Mouse (Mus musculus) heart, embryonic 16.5 days (tissue): Measurements from ENCODE around the gene Cby3. TPM values are rescaled to one million over a fixed set of nuclear protein-coding genes. Genes with fewer than 3 reads are reported as not detected.
"Not testable (repeated sequence)": the region's sequence is repeated elsewhere in the genome, so short reads cannot be mapped to it uniquely, and the experiment has no call there.

Experiments
- ATAC-seq: fragments of 200-750 bp; cut with Nextera tagmentation; replicated peaks from 2 replicates; pipeline ENCODE4 v1.8.0; 2017; ENCODE audit warnings: moderate number of reproducible peaks; ENCODE audit not compliant: insufficient read depth, low FRiP score; ENCODE audit errors: extremely low read depth
- H3K27ac ChIP-seq: fragments of 300-500 bp; sonication (generic); 2 replicates; pipeline ENCODE4 v1.5.1; 2014; ENCODE audit warnings: mild to moderate bottlenecking, low read length, control low read depth, moderate library complexity
- H3K27me3 ChIP-seq: fragments of 300-500 bp; sonication (generic); 2 replicates; pipeline ENCODE4 v1.6.1; 2014; ENCODE audit warnings: low read length, mixed read lengths; ENCODE audit not compliant: control insufficient read depth, insufficient read depth
- H3K36me3 ChIP-seq: fragments of 300-500 bp; sonication (generic); 2 replicates; pipeline ENCODE4 v1.6.1; 2014; ENCODE audit not compliant: control insufficient read depth, insufficient read depth
- H3K4me1 ChIP-seq: fragments of 300-500 bp; sonication (generic); 2 replicates; pipeline ENCODE4 v1.6.1; 2014; ENCODE audit warnings: low read length, mixed read lengths; ENCODE audit not compliant: control insufficient read depth, insufficient read depth
- H3K4me2 ChIP-seq: fragments of 300-500 bp; sonication (generic); 2 replicates; pipeline ENCODE4 v1.6.1; 2014; ENCODE audit warnings: low read depth, mild to moderate bottlenecking, control low read depth, low read length
- H3K4me3 ChIP-seq: fragments of 300-500 bp; sonication (generic); 2 replicates; pipeline ENCODE4 v1.5.1; 2014; ENCODE audit warnings: mild to moderate bottlenecking, control low read depth, low read length
- H3K9ac ChIP-seq: fragments of 300-500 bp; sonication (generic); 2 replicates; pipeline ENCODE4 v1.6.1; 2014; ENCODE audit warnings: low read length, control low read depth
- H3K9me3 ChIP-seq: fragments of 300-500 bp; sonication (generic); replicated peaks from 2 replicates; pipeline ENCODE4 v1.6.1; 2016; ENCODE audit warnings: low read length; ENCODE audit not compliant: control insufficient read depth
- WGBS: fragments of 180-500 bp; shearing (Covaris S2); extraction: QIAGEN DNeasy Blood & Tissue Kit; methylation state at CpG from one replicate; pipeline ENCODE4 v1.1.7; 2014; 5-methylcytosine and 5-hydroxymethylcytosine counted together
- polyA plus RNA-seq: library from polyadenylated mRNA; unstranded; fragments of >200 nt; fragmentation: Nextera tagmentation; extraction: Ambion mirVana; gene quantifications from 2 replicates; pipeline ENCODE4 v1.2.1, GENCODE M21; 2015

The Cby3 gene
- polyA plus RNA-seq, 1 experiment from 2014 or later = not detected

DNA sequence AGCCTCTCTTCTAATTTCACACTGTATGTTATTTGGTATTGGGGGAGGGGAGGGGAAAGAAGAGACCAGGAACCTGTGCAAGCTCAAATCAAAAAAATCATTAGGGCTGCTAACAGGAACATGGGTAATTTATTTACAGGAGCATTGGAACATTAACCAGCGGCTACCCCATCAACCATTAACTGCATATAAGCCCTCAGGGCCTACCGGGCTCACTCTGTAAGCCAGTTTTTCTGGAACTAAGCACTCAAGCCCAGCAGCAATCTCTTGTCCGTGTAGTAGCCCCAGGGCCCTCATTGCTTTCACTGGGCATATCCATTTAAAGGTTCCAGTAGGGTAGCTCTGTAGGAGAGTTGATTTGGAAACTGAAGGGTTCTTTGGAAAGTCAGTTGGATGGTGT is 589 bp downstream of the Cby3 start:
- no peak overlapping the region for H3K9ac ChIP-seq
- H3K4me1 ChIP-seq = no peaks in the 10 kb centered on the region
- no peak overlapping the region for H3K4me3 ChIP-seq
- no peak overlapping the region for H3K4me2 ChIP-seq
- H3K36me3 ChIP-seq = no peaks in the 10 kb centered on the region
- H3K27ac ChIP-seq = no peak overlapping the region
- WGBS = 80% methylated on average over 3 of the region's 3 CpGs
- no peak for ATAC-seq
- H3K27me3 ChIP-seq = no peaks in the 10 kb centered on the region
- no peaks in the 10 kb centered on the region for H3K9me3 ChIP-seq

GRCm38 (mm10) chr11:50355395-50355794 is 1.1 kb downstream of the Cby3 start:
- Histone ChIP-seq H3K4me2 (no peak overlapping the region), H3K4me1 (no peaks in the 10 kb centered on the region), H3K36me3 (no peaks in the 10 kb centered on the region), H3K4me3 (no peak overlapping the region), H3K27ac (no peak overlapping the region), H3K9ac (no peak overlapping the region), H3K27me3 (no peaks in the 10 kb centered on the region), H3K9me3 (no peaks in the 10 kb centered on the region)
- no peak for ATAC-seq
- 63% methylated on average over 1 of the region's 1 CpGs for WGBS

- Histone ChIP-seq H3K27ac (no peak overlapping the region), H3K4me3 (peak overlapping the region; percentile 70), H3K36me3 (no peaks in the 10 kb centered on the region), H3K9me3 (no peaks in the 10 kb centered on the region), H3K4me2 (peak overlapping the region; percentile 96), H3K4me1 (no peaks in the 10 kb centered on the region), H3K9ac (peak overlapping the region; percentile 72), H3K27me3 (no peaks in the 10 kb centered on the region; the same call in 1 of the 2 replicates)
- WGBS = 2% methylated on average over 74 of the region's 74 CpGs
- peak; percentile 58 for ATAC-seq
Measured at GRCm38 (mm10) chr11:50358950-50359861, 4.9 kb downstream of the Cby3 start.

DNA sequence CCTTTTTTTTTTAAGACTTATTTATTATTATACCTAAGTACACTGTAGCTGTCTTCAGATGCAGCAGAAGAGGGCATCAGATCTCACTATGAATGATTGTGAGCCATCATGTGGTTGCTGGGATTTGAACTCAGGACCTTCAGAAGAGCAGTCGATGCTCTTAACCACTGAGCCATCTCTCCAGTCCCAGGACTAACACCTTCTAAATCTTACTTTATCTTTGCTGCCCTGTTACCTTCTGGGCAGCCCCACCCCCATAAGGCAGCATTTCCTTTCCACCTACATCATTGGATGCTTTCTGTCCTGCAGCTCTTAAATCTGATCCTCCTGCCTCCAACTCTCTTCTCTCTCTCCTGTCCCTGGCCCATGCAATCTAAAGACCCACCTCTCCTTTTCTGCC is 7.0 kb downstream of the Cby3 start:
- not testable (repeated sequence) for ATAC-seq, H3K9me3 ChIP-seq, H3K4me3 ChIP-seq, H3K27me3 ChIP-seq, H3K4me1 ChIP-seq, H3K9ac ChIP-seq, H3K36me3 ChIP-seq, H3K4me2 ChIP-seq, H3K27ac ChIP-seq
- 77% methylated on average over 1 of the region's 1 CpGs for WGBS

DNA sequence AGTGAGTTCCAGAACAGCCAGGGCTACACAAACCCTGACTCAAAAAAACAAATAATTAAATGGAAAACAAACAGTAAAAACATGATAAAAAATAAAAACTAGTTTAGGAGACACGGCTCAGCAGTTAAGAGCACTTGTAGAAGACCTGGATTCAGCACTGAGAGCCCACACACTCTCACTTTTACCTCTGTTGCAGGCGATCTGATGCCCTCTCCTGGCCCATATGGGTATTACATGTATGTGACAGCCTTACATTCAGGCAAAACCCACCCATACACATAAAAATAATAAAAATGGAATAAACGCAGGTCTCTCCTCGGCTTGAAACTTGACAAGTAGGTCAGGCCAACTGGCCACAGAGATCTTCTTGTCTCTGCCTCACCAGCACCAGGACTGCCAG is 10.3 kb downstream of the Cby3 start:
- 4% methylated on average over 4 of the region's 4 CpGs for WGBS
- H3K36me3 ChIP-seq = no peaks in the 10 kb centered on the region
- H3K9me3 ChIP-seq = no peaks in the 10 kb centered on the region
- H3K9ac ChIP-seq = no peak overlapping the region
- no peak overlapping the region for H3K27ac ChIP-seq
- no peaks in the 10 kb centered on the region for H3K4me1 ChIP-seq
- ATAC-seq = 0 out of 2 replicates have a peak, but pooled peaks have one; percentile 47
- H3K4me3 ChIP-seq = no peak overlapping the region
- H3K4me2 ChIP-seq = no peak overlapping the region
- H3K27me3 ChIP-seq = no peaks in the 10 kb centered on the region; the same call in 1 of the 2 replicates

GRCm38 (mm10) chr11:50365322-50365721 is 11.1 kb downstream of the Cby3 start:
- no peak for ATAC-seq
- H3K36me3 ChIP-seq = no peaks in the 10 kb centered on the region
- H3K27me3 ChIP-seq = no peaks in the 10 kb centered on the region; the same call in 1 of the 2 replicates
- H3K27ac ChIP-seq = no peak overlapping the region
- H3K4me3 ChIP-seq = no peak overlapping the region
- H3K9ac ChIP-seq = no peak overlapping the region
- H3K9me3 ChIP-seq = no peaks in the 10 kb centered on the region
- H3K4me2 ChIP-seq = no peak overlapping the region
- H3K4me1 ChIP-seq = no peaks in the 10 kb centered on the region

- no peak for ATAC-seq
- H3K4me1 ChIP-seq = 0 out of 2 replicates have a peak, but pooled peaks cover 5% of the 10 kb centered on the region
- H3K9ac ChIP-seq = no peak overlapping the region
- no peaks in the 10 kb centered on the region for H3K27me3 ChIP-seq
- no peak overlapping the region for H3K4me3 ChIP-seq
- no peaks in the 10 kb centered on the region for H3K9me3 ChIP-seq
- no peaks in the 10 kb centered on the region for H3K36me3 ChIP-seq
- 88% methylated on average over 9 of the region's 9 CpGs for WGBS
- H3K4me2 ChIP-seq = no peak overlapping the region
- H3K27ac ChIP-seq = no peak overlapping the region
Measured at GRCm38 (mm10) chr11:50367531-50367930, 13.3 kb downstream of the Cby3 start.

DNA sequence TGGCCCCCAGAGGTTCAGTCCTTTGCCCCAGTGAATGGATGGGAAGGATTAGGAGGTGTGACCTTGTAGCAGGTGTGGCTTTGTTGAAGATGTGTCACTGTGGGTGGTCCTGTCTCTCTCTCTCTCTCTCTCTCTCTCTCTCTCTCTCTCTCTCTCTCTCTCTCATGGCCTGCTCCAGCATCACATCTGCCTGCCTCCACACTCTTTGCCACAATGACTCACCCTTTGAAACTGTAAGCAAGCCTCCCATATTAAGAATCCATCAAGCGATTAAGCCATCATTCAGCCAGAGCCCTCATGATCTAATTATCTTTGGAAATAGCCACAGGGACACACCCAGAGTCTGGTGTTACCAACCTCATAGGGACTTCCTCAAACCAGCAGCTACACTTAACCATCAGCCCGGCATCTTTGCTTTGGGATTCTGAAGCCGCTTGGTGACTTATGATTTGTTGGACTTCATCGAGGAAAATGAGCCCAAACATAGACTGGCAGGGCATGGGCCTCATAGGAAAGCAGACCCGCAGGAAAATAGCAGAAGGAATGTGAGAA is 15.2 kb downstream of the Cby3 start:
- Histone ChIP-seq H3K27ac (no peak overlapping the region), H3K27me3 (no peaks in the 10 kb centered on the region), H3K9ac (no peak overlapping the region), H3K4me1 (0 out of 2 replicates have a peak, but pooled peaks cover 5% of the 10 kb centered on the region), H3K9me3 (no peaks in the 10 kb centered on the region), H3K36me3 (no peaks in the 10 kb centered on the region), H3K4me2 (no peak overlapping the region), H3K4me3 (no peak overlapping the region)
- WGBS = 82% methylated on average over 5 of the region's 5 CpGs
- no peak for ATAC-seq

DNA sequence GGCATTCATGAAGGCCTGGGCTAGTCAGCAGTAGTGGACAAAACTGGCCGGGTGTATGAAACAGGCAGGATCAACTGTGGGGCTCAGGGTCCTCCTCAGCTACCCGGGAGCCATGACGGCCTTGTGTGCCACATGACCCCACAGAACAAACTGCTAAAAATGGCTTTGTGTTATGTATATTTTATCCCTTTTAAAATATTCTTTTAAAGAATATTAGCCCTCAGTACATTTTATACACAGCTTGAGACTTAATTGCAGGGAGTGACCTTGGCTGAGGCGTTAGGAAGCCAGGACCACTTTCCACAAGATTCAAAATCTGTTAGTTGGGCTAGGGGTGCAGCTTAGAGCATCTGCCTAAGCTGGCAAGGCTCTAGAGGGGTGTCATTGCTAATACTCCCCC is 16.7 kb downstream of the Cby3 start:
- Histone ChIP-seq H3K4me1 (peaks cover 6% of the 10 kb centered on the region), H3K9me3 (no peaks in the 10 kb centered on the region), H3K9ac (peak overlapping the region; percentile 80; the same call in 1 of the 2 replicates), H3K27me3 (no peaks in the 10 kb centered on the region), H3K36me3 (no peaks in the 10 kb centered on the region), H3K27ac (peak overlapping the region; percentile 29; the same call in 1 of the 2 replicates), H3K4me2 (peak overlapping the region; percentile 84), H3K4me3 (peak overlapping the region; percentile 58)
- WGBS = 68% methylated on average over 4 of the region's 4 CpGs
- ATAC-seq = no peak
